21 mouse cellular contexts compared by ENCODE assay signal in genomic region chr10:110716887-110717286, GRCm38 (mm10). TPM values are rescaled to one million over a fixed set of nuclear protein-coding genes. Genes with fewer than 3 reads are reported as not detected.
A peak's percentile ranks its signal among the peaks of the same experiment; 100 is the strongest.
DNase-seq lines count a peak whose midpoint lies in the region; ATAC-seq and TF ChIP-seq lines count a peak whose summit lies in the region.
"Had no signal": no experiment of that assay in that cellular context is flagged by ENCODE, and none has a peak within 500 bp of the region (broad histone marks: within the 10 kb centered on the region; RNA-seq: fewer than 3 reads in every experiment).

No protein-coding gene starts in this region.

- H3K9me3 ChIP-seq in embryonic facial prominence, embryonic 15.5 days (replicated peaks), result no peaks in the 10 kb centered on the region
- H3K9me3 ChIP-seq in embryonic facial prominence, embryonic 10.5 days, result no peaks in the 10 kb centered on the region
- H3K9me3 ChIP-seq in liver, postnatal 0 days (ENCODE audit: low read length), result no peaks in the 10 kb centered on the region
- H3K9me3 ChIP-seq in liver, embryonic 12.5 days (replicated peaks), result no peaks in the 10 kb centered on the region
- H3K9me3 ChIP-seq in midbrain, embryonic 13.5 days, result no peaks in the 10 kb centered on the region
- H3K9me3 ChIP-seq in midbrain, embryonic 10.5 days (replicated peaks), result no peaks in the 10 kb centered on the region
- no peaks in the 10 kb centered on the region for H3K9me3 ChIP-seq in limb, embryonic 10.5 days (replicated peaks)
- H3K9me3 ChIP-seq: embryonic facial prominence, embryonic 13.5 days; G1E; heart, embryonic 10.5 days; hindbrain, embryonic 13.5 days had no signal

- peak; percentile 54; the same call in 1 of the 2 replicates for ATAC-seq in embryonic facial prominence, embryonic 15.5 days (ENCODE audit: insufficient number of reproducible peaks, low FRiP score, low TSS enrichment, low read depth)
- ATAC-seq in liver, postnatal 0 days, result peak; percentile 86
- ATAC-seq in liver, embryonic 12.5 days, result no peak
- ATAC-seq in midbrain, embryonic 13.5 days, result 0 out of 2 replicates have a peak, but pooled peaks have one; percentile 34
- ATAC-seq in frontal cortex, adult (ENCODE audit: low TSS enrichment), result no peak
- ATAC-seq: hindbrain, postnatal 0 days had no signal

- H3K36me3 ChIP-seq in embryonic facial prominence, embryonic 15.5 days, result no peaks in the 10 kb centered on the region
- H3K36me3 ChIP-seq in embryonic facial prominence, embryonic 10.5 days (replicated peaks), result no peaks in the 10 kb centered on the region
- no peaks in the 10 kb centered on the region for H3K36me3 ChIP-seq in liver, postnatal 0 days (replicated peaks; ENCODE audit: insufficient read depth, low read length)
- no peaks in the 10 kb centered on the region for H3K36me3 ChIP-seq in liver, embryonic 12.5 days
- H3K36me3 ChIP-seq in midbrain, embryonic 13.5 days, result no peaks in the 10 kb centered on the region
- no peaks in the 10 kb centered on the region for H3K36me3 ChIP-seq in midbrain, embryonic 10.5 days
- H3K36me3 ChIP-seq in limb, embryonic 10.5 days, result no peaks in the 10 kb centered on the region
- H3K36me3 ChIP-seq: embryonic facial prominence, embryonic 13.5 days; G1E; heart, embryonic 10.5 days; hindbrain, embryonic 13.5 days had no signal

- no peaks in the 10 kb centered on the region for H3K27me3 ChIP-seq in embryonic facial prominence, embryonic 15.5 days
- H3K27me3 ChIP-seq in embryonic facial prominence, embryonic 10.5 days (replicated peaks; ENCODE audit: low read depth, poor library complexity, severe bottlenecking), result no peaks in the 10 kb centered on the region
- H3K27me3 ChIP-seq in liver, postnatal 0 days (ENCODE audit: insufficient read depth, low read length), result no peaks in the 10 kb centered on the region
- no peaks in the 10 kb centered on the region for H3K27me3 ChIP-seq in liver, embryonic 12.5 days (replicated peaks)
- no peaks in the 10 kb centered on the region for H3K27me3 ChIP-seq in midbrain, embryonic 13.5 days
- no peaks in the 10 kb centered on the region for H3K27me3 ChIP-seq in midbrain, embryonic 10.5 days (ENCODE audit: low read depth, poor library complexity, severe bottlenecking)
- no peaks in the 10 kb centered on the region for H3K27me3 ChIP-seq in limb, embryonic 10.5 days (ENCODE audit: low read depth, poor library complexity, severe bottlenecking)
- H3K27me3 ChIP-seq: embryonic facial prominence, embryonic 13.5 days; hindbrain, embryonic 13.5 days had no signal

- WGBS in embryonic facial prominence, embryonic 15.5 days, result 70% methylated on average over 10 of the region's 10 CpGs
- WGBS in embryonic facial prominence, embryonic 10.5 days, result 73% methylated on average over 10 of the region's 10 CpGs
- 69% methylated on average over 10 of the region's 10 CpGs for WGBS in liver, postnatal 0 days (ENCODE audit: insufficient replicate concordance)
- 65% methylated on average over 10 of the region's 10 CpGs for WGBS in liver, embryonic 12.5 days (ENCODE audit: insufficient replicate concordance)
- WGBS in midbrain, embryonic 13.5 days, result 61% methylated on average over 10 of the region's 10 CpGs
- WGBS in midbrain, embryonic 10.5 days, result 79% methylated on average over 10 of the region's 10 CpGs
- WGBS in limb, embryonic 10.5 days, result 60% methylated on average over 10 of the region's 10 CpGs

- no peak for DNase-seq in embryonic facial prominence, embryonic 10.5 days (ENCODE audit: low spot score)
- DNase-seq in liver, postnatal 0 days, result peak; percentile 15
- no peak for DNase-seq in midbrain, embryonic 10.5 days (ENCODE audit: low spot score)
- peak; percentile 28 for DNase-seq in limb, embryonic 10.5 days (ENCODE audit: low spot score)
- DNase-seq: adrenal gland, adult 8-10 months; B cell, adult 2 months; cerebellum, adult 11-12 months; cerebellum, adult 9-10 months; cerebellum, postnatal 25 days; gastrocnemius, postnatal 36 days; heart, adult 11 months; heart, postnatal 14 days had no signal

- no peak overlapping the region for H3K9ac ChIP-seq in embryonic facial prominence, embryonic 15.5 days
- no peak overlapping the region for H3K9ac ChIP-seq in liver, postnatal 0 days (replicated peaks)
- H3K9ac ChIP-seq in liver, embryonic 12.5 days, result no peak overlapping the region
- no peak overlapping the region for H3K9ac ChIP-seq in midbrain, embryonic 13.5 days (replicated peaks)
- H3K9ac ChIP-seq: embryonic facial prominence, embryonic 13.5 days; hindbrain, embryonic 13.5 days had no signal

- peak; percentile 63 for TF ChIP-seq EP300 in liver, postnatal 0 days (IDR thresholded peaks at IDR 0.05; ENCODE audit: low read depth)

- H3K4me2 ChIP-seq in embryonic facial prominence, embryonic 15.5 days (replicated peaks), result no peak overlapping the region
- H3K4me2 ChIP-seq in liver, postnatal 0 days (ENCODE audit: low read depth, low read length), result no peak overlapping the region
- H3K4me2 ChIP-seq in liver, embryonic 12.5 days, result no peak overlapping the region
- H3K4me2 ChIP-seq in midbrain, embryonic 13.5 days (replicated peaks), result no peak overlapping the region
- H3K4me2 ChIP-seq: embryonic facial prominence, embryonic 13.5 days; hindbrain, embryonic 13.5 days had no signal

- H3K4me3 ChIP-seq in embryonic facial prominence, embryonic 15.5 days (replicated peaks), result no peak overlapping the region
- H3K4me3 ChIP-seq in embryonic facial prominence, embryonic 10.5 days, result no peak overlapping the region
- H3K4me3 ChIP-seq in liver, postnatal 0 days (ENCODE audit: low read depth, low read length), result no peak overlapping the region
- H3K4me3 ChIP-seq in liver, embryonic 12.5 days, result no peak overlapping the region
- no peak overlapping the region for H3K4me3 ChIP-seq in midbrain, embryonic 13.5 days (replicated peaks)
- no peak overlapping the region for H3K4me3 ChIP-seq in midbrain, embryonic 10.5 days
- H3K4me3 ChIP-seq in limb, embryonic 10.5 days, result no peak overlapping the region
- H3K4me3 ChIP-seq: embryonic facial prominence, embryonic 13.5 days; heart, embryonic 10.5 days; hindbrain, embryonic 13.5 days had no signal

- H3K4me1 ChIP-seq in embryonic facial prominence, embryonic 15.5 days, result no peaks in the 10 kb centered on the region
- H3K4me1 ChIP-seq in embryonic facial prominence, embryonic 10.5 days, result no peaks in the 10 kb centered on the region
- H3K4me1 ChIP-seq in liver, postnatal 0 days (ENCODE audit: insufficient read depth), result no peaks in the 10 kb centered on the region
- H3K4me1 ChIP-seq in liver, embryonic 12.5 days, result no peaks in the 10 kb centered on the region
- H3K4me1 ChIP-seq in midbrain, embryonic 13.5 days (replicated peaks), result no peaks in the 10 kb centered on the region
- no peaks in the 10 kb centered on the region for H3K4me1 ChIP-seq in midbrain, embryonic 10.5 days
- peaks cover 4% of the 10 kb centered on the region for H3K4me1 ChIP-seq in limb, embryonic 10.5 days
- H3K4me1 ChIP-seq: embryonic facial prominence, embryonic 13.5 days; heart, embryonic 10.5 days; hindbrain, embryonic 13.5 days had no signal

- H3K27ac ChIP-seq in embryonic facial prominence, embryonic 15.5 days (replicated peaks), result no peak overlapping the region
- H3K27ac ChIP-seq in embryonic facial prominence, embryonic 10.5 days (replicated peaks), result no peak overlapping the region
- H3K27ac ChIP-seq in liver, postnatal 0 days (ENCODE audit: low read depth), result no peak overlapping the region
- no peak overlapping the region for H3K27ac ChIP-seq in liver, embryonic 12.5 days
- no peak overlapping the region for H3K27ac ChIP-seq in midbrain, embryonic 13.5 days
- no peak overlapping the region for H3K27ac ChIP-seq in midbrain, embryonic 10.5 days (replicated peaks)
- H3K27ac ChIP-seq in limb, embryonic 10.5 days, result no peak overlapping the region
- H3K27ac ChIP-seq: embryonic facial prominence, embryonic 13.5 days; heart, embryonic 10.5 days; hindbrain, embryonic 13.5 days; hindbrain, postnatal 0 days had no signal

- no peak for TF ChIP-seq CTCF in liver, postnatal 0 days (IDR thresholded peaks at IDR 0.05; ENCODE audit: low read depth)

RNA-seq across cellular contexts. Expression of gene E2f7, which starts 28.4 kb away (rescaled TPM):
- polyA plus RNA-seq in embryonic facial prominence, embryonic 15.5 days (2015; fragmentation: Nextera tagmentation; extraction: Ambion mirVana), result 22.5 and 28.1 TPM in 2 replicates
- polyA plus RNA-seq in embryonic facial prominence, embryonic 10.5 days (2016; fragmentation: Nextera tagmentation; extraction: Ambion mirVana), result 41.9 and 42.4 TPM in 2 replicates
- 5.0 and 7.1 TPM in 2 replicates for polyA plus RNA-seq in liver, postnatal 0 days (2015; fragmentation: Nextera tagmentation; extraction: Ambion mirVana)
- polyA plus RNA-seq in liver, embryonic 12.5 days (2016; fragmentation: Nextera tagmentation; extraction: Ambion mirVana), result 12.0 and 13.2 TPM in 2 replicates
- 14.0 and 14.8 TPM in 2 replicates for polyA plus RNA-seq in midbrain, embryonic 13.5 days (2015; fragmentation: Nextera tagmentation; extraction: Ambion mirVana)
- polyA plus RNA-seq in midbrain, embryonic 10.5 days (2016; fragmentation: Nextera tagmentation; extraction: Ambion mirVana), result 38.5 and 42.7 TPM in 2 replicates
- polyA plus RNA-seq in limb, embryonic 10.5 days (2016; fragmentation: Nextera tagmentation; extraction: Ambion mirVana), result 44.7 and 46.6 TPM in 2 replicates

Comparison
In these comparisons a context has a peak if more than half of its experiments do, and no peak if none do; other contexts are left out.
1. ATAC-seq: peak in embryonic facial prominence, embryonic 15.5 days (single experiment), liver, postnatal 0 days (single experiment) and midbrain, embryonic 13.5 days (single experiment); none in liver, embryonic 12.5 days (single experiment) and frontal cortex, adult (single experiment).
2. DNase-seq: peak in liver, postnatal 0 days (single experiment) and limb, embryonic 10.5 days (single experiment); none in embryonic facial prominence, embryonic 10.5 days (single experiment) and midbrain, embryonic 10.5 days (single experiment).